Mouse (Mus musculus): ENCODE data around the gene Slc7a10. TPM values are rescaled to one million over a fixed set of nuclear protein-coding genes. Genes with fewer than 3 reads are reported as not detected.

The Slc7a10 gene
- polyA plus RNA-seq (2012; rRNA removed), result 91.3 and 100 TPM in 2 replicates

DNA sequence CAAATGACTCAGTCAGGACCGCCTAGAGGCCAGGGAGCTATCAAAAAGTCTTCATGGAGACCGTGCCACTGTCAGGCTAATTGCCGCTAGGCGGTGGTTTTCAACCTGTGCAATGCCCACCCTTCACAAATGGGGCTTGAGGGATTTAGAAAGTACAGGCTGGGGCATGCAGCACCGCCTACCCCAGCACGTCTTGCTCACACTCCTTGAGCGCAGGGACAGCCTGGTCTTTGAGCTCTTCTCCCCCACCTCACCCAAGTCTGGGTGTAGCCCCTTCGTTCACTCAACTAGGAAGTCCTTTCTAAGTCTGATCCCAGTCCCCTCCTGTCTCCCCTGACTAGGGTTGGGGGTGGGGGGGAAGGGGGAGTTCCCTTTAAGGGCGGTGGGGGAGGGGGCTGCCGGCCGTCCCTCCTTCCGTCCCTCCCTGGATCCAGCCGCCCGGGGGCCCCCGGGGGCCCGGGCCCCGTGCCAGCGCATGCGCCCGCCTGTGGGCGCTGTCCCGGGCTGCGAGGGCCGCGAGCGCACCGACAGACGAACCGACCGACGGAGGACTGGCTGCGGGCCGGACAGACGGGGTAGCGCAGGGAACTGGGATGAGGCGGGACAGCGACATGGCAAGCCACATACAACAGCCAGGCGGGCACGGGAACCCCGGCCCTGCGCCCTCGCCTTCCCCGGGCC, at the start of gene Slc7a10:
Gene Slc7a10 (plus strand): TSS at position 497 of the 681 bp plus-strand sequence.
- Histone ChIP-seq H3K27me3 (ENCODE audit: control insufficient read depth, insufficient read depth, low read length) (no peaks in the 10 kb centered on the region; the same call in 1 of the 2 replicates), H3K4me1 (ENCODE audit: control insufficient read depth, insufficient read depth, low read length) (no peaks in the 10 kb centered on the region), H3K4me3 (replicated peaks; ENCODE audit: insufficient read depth, low read depth, low read length) (peak within 1 kb of the TSS; percentile 12), H3K27ac (ENCODE audit: insufficient read depth, low read length) (no peak within 1 kb of the TSS)
- 2% methylated on average over 43 of the region's 43 CpGs for WGBS
- TF ChIP-seq CTCF (IDR thresholded peaks at IDR 0.05; ENCODE audit: borderline replicate concordance, insufficient read depth, low read depth, low read length) (no peak), POLR2A (IDR thresholded peaks at IDR 0.05; ENCODE audit: borderline replicate concordance, insufficient read depth, low read length) (no peak)
- DNase-seq, result no peak

DNA sequence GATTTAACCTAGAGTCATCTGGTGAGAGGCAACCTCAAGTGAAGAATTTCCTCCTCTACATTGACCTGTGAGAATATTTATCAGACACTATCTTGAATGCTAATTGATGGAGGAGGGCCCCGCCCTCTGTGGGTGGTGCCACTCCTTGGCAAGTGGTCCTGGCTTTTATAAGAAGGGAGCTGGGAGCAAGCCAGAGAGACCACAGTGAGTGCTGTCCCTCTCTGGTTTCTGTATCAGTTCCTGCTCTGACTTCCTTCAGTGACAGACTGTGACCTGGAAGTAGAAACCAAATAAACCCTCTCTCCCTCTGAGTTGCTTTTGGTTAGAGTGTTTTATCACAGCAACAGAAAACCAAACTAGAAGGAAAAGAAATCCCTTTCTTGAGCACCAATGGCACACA, 48.7 kb upstream of the Slc7a10 start:
- Histone ChIP-seq H3K27me3 (ENCODE audit: control insufficient read depth, insufficient read depth, low read length) (no peaks in the 10 kb centered on the region), H3K4me1 (ENCODE audit: control insufficient read depth, insufficient read depth, low read length) (peaks cover 7% of the 10 kb centered on the region; the same call in 1 of the 2 replicates), H3K27ac (ENCODE audit: insufficient read depth, low read length) (no peak overlapping the region), H3K4me3 (replicated peaks; ENCODE audit: insufficient read depth, low read depth, low read length) (no peak overlapping the region)
- no peak for DNase-seq
- 52% methylated on average over 1 of the region's 1 CpGs for WGBS
- TF ChIP-seq CTCF (IDR thresholded peaks at IDR 0.05; ENCODE audit: borderline replicate concordance, insufficient read depth, low read depth, low read length) (no peak), POLR2A (IDR thresholded peaks at IDR 0.05; ENCODE audit: borderline replicate concordance, insufficient read depth, low read length) (no peak)

DNA sequence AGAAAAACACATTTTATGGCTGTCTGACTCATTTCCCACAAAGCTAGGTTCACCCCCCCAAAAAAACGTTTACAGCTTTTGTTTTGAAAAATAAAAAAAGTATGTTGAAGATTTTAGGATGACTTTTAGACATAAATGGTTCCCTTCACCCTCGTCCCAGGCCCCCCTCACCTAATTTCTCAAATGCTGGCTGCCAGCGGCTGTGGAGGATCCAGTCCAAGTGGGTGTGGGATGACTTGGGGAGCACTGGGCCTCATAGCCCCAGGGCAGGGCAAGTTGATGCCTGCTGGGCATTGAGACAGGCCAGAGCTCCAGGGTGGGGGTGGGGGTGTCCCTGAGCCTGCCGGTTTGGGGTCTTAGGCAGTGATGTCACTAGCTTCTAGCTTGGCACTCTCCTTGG, 47.7 kb upstream of the Slc7a10 start:
- H3K27ac ChIP-seq (ENCODE audit: insufficient read depth, low read length), result no peak overlapping the region
- peaks cover 7% of the 10 kb centered on the region; the same call in 1 of the 2 replicates for H3K4me1 ChIP-seq (ENCODE audit: control insufficient read depth, insufficient read depth, low read length)
- DNase-seq, result no peak
- TF ChIP-seq POLR2A (IDR thresholded peaks at IDR 0.05; ENCODE audit: borderline replicate concordance, insufficient read depth, low read length) (no peak), CTCF (IDR thresholded peaks at IDR 0.05; ENCODE audit: borderline replicate concordance, insufficient read depth, low read depth, low read length) (no peak)
- 52% methylated on average over 4 of the region's 4 CpGs for WGBS
- no peak overlapping the region for H3K4me3 ChIP-seq (replicated peaks; ENCODE audit: insufficient read depth, low read depth, low read length)
- no peaks in the 10 kb centered on the region for H3K27me3 ChIP-seq (ENCODE audit: control insufficient read depth, insufficient read depth, low read length)

- WGBS, result 93% methylated on average over 5 of the region's 5 CpGs
- Histone ChIP-seq H3K4me3 (replicated peaks; ENCODE audit: insufficient read depth, low read depth, low read length) (no peak overlapping the region), H3K27ac (ENCODE audit: insufficient read depth, low read length) (no peak overlapping the region), H3K27me3 (ENCODE audit: control insufficient read depth, insufficient read depth, low read length) (no peaks in the 10 kb centered on the region), H3K4me1 (ENCODE audit: control insufficient read depth, insufficient read depth, low read length) (peaks cover 7% of the 10 kb centered on the region; the same call in 1 of the 2 replicates)
- TF ChIP-seq POLR2A (IDR thresholded peaks at IDR 0.05; ENCODE audit: borderline replicate concordance, insufficient read depth, low read length), result no peak
- no peak for TF ChIP-seq CTCF (IDR thresholded peaks at IDR 0.05; ENCODE audit: borderline replicate concordance, insufficient read depth, low read depth, low read length)
- no peak for DNase-seq
Observed at GRCm38 (mm10) chr7:35139880-35140279, 46.3 kb upstream of the Slc7a10 start.

DNA sequence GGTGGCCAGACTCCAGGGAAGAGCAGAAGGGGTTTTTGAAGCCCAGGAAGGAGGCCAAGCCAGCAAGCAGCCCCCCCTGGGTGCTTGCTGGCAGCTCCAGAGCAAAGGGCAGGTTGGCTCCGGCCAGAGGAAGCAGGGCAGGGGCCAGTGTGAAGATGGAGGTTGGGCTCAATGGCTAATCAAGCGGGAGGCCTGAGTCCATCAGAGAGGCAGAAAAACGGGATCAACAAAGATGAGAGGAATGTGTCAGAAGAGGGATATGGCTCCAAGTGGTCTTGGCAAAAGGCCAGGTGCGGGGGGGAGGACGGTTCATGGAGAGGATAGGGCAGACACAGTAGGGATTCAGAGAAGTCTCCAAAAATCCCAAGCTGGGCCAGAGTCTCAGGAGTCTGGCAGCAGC, 44.7 kb upstream of the Slc7a10 start:
- TF ChIP-seq POLR2A (IDR thresholded peaks at IDR 0.05; ENCODE audit: borderline replicate concordance, insufficient read depth, low read length), result no peak
- no peak for TF ChIP-seq CTCF (IDR thresholded peaks at IDR 0.05; ENCODE audit: borderline replicate concordance, insufficient read depth, low read depth, low read length)
- Histone ChIP-seq H3K4me1 (ENCODE audit: control insufficient read depth, insufficient read depth, low read length) (peaks cover 7% of the 10 kb centered on the region; the same call in 1 of the 2 replicates), H3K27me3 (ENCODE audit: control insufficient read depth, insufficient read depth, low read length) (no peaks in the 10 kb centered on the region), H3K4me3 (replicated peaks; ENCODE audit: insufficient read depth, low read depth, low read length) (no peak overlapping the region), H3K27ac (ENCODE audit: insufficient read depth, low read length) (no peak overlapping the region)
- 14% methylated on average over 5 of the region's 5 CpGs for WGBS
- peak in 1 of 2 experiments; percentile 37 for DNase-seq

DNA sequence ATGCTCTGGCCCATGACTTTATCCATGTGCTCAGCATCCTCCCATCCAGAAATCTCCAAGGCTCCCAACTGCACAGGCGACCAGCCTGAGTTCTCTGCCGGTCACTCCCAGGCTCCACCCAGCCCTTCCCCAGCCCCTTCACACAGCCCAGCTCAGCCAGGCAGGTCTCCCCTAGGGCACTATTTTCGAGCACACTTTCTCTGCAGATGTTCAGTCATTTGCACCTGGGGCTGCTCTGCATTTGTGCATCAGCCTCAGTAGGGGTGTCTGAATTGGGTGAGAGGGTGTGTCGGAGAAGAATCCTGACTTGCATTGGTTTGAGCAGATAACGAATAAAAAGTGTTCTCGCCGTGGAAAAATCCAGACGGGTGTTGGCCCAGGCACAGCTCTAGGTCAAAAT, 43.7 kb upstream of the Slc7a10 start:
- no peak overlapping the region for H3K27ac ChIP-seq (ENCODE audit: insufficient read depth, low read length)
- no peak overlapping the region for H3K4me3 ChIP-seq (replicated peaks; ENCODE audit: insufficient read depth, low read depth, low read length)
- H3K4me1 ChIP-seq (ENCODE audit: control insufficient read depth, insufficient read depth, low read length), result peaks cover 7% of the 10 kb centered on the region; the same call in 1 of the 2 replicates
- TF ChIP-seq POLR2A (IDR thresholded peaks at IDR 0.05; ENCODE audit: borderline replicate concordance, insufficient read depth, low read length), result no peak
- no peak for TF ChIP-seq CTCF (IDR thresholded peaks at IDR 0.05; ENCODE audit: borderline replicate concordance, insufficient read depth, low read depth, low read length)
- no peaks in the 10 kb centered on the region for H3K27me3 ChIP-seq (ENCODE audit: control insufficient read depth, insufficient read depth, low read length)
- no peak for DNase-seq
- WGBS, result 90% methylated on average over 8 of the region's 8 CpGs

GRCm38 (mm10) chr7:35143864-35144618, 42.1 kb upstream of the Slc7a10 start:
- Histone ChIP-seq H3K4me1 (ENCODE audit: control insufficient read depth, insufficient read depth, low read length) (peaks cover 7% of the 10 kb centered on the region; the same call in 1 of the 2 replicates), H3K27ac (ENCODE audit: insufficient read depth, low read length) (no peak overlapping the region), H3K4me3 (replicated peaks; ENCODE audit: insufficient read depth, low read depth, low read length) (no peak overlapping the region), H3K27me3 (ENCODE audit: control insufficient read depth, insufficient read depth, low read length) (no peaks in the 10 kb centered on the region)
- no peak for DNase-seq
- 79% methylated on average over 6 of the region's 6 CpGs for WGBS
- TF ChIP-seq CTCF (IDR thresholded peaks at IDR 0.05; ENCODE audit: borderline replicate concordance, insufficient read depth, low read depth, low read length), result no peak
- no peak for TF ChIP-seq POLR2A (IDR thresholded peaks at IDR 0.05; ENCODE audit: borderline replicate concordance, insufficient read depth, low read length)

Data from cerebellum, adult 2 months (tissue).